Mouse (Mus musculus): ENCODE results near the gene Gmfb.
A peak's percentile ranks its signal among the peaks of the same experiment; 100 is the strongest.

DNA sequence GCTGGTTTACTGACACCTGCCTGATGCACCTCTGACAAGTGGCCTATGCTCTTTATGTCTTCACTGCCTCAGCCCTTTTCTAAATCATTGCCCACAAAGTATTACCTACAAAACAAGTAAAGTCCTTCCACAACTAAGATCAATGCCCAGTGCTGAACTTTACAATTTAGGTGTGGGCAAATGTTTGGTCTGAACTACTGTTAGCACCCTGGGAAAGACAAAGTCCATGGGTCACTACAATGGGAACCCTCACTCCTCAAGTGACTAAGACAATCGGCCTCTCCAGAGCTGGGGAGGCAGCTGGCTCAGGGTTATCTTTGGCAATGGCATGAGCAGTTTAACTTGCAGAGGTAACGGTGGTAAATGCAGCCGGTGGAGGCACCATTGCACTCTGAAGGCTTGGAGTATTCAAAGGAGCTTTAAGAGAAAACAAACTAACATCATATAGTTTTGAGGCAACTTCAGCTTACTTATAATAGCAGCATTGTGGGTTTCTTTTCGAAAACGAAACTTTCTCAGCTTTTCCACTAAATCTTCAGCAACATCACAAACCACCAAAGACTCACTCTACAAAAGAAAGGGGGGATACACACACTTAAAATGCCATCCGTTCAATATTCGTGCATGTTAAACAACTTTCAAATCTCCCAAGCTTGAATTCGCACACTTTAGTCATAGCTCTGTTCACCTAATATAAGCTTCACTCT lies 5.0 kb downstream of the Gmfb start:
- TF ChIP-seq CTCF (conservative IDR thresholded peaks at IDR 0.05 in 1 of 2, IDR thresholded peaks at IDR 0.05 in 1 of 2; ENCODE audit: low read depth in 2 of 2, low read length in 2 of 2), result no peak
- no peak for TF ChIP-seq USF2 (conservative IDR thresholded peaks at IDR 0.05; ENCODE audit: low read depth, low read length)
- no peak for TF ChIP-seq POLR2A (IDR thresholded peaks at IDR 0.05; ENCODE audit: low read depth, low read length)
- peak; percentile 40; the same call in 1 of the 2 replicates for TF ChIP-seq ETS1 (conservative IDR thresholded peaks at IDR 0.05; ENCODE audit: low read depth, low read length)
- no peak for TF ChIP-seq TCF12 (IDR thresholded peaks at IDR 0.05; ENCODE audit: low read depth, low read length)
- TF ChIP-seq ELF1 (IDR thresholded peaks at IDR 0.05; ENCODE audit: low read depth, low read length), result no peak
- no peak for TF ChIP-seq E2F4 (IDR thresholded peaks at IDR 0.05; ENCODE audit: insufficient replicate concordance, low read depth, low read length)
- no peak for TF ChIP-seq SIN3A (IDR thresholded peaks at IDR 0.05; ENCODE audit: low read length)
- no peak for TF ChIP-seq ZMIZ1 (IDR thresholded peaks at IDR 0.05; ENCODE audit: low read depth, low read length)
- no peak for TF ChIP-seq CHD2 (IDR thresholded peaks at IDR 0.05; ENCODE audit: low read length)
- no peak for TF ChIP-seq KAT2A (IDR thresholded peaks at IDR 0.05; ENCODE audit: insufficient replicate concordance, low read length)

Measured in CH12.LX (cell line).